Mouse (Mus musculus) adrenal gland, postnatal 14 days (tissue): ENCODE results near the gene Trappc3l. TPM values are rescaled to one million over a fixed set of nuclear protein-coding genes. Genes with fewer than 3 reads are reported as not detected.

Source experiments
- DNase-seq: peaks from one replicate; pipeline ENCODE4 v3.0.0; 2021; ENCODE audit warnings: mixed read lengths
- total RNA-seq: library from RNA; stranded (reverse); gene quantifications from 2 replicates; pipeline ENCODE4 v1.2.3, GENCODE M21; 2021

Gene Trappc3l
- total RNA-seq, 1 experiment from 2014 or later, result not detected

- no peak for DNase-seq
Measured at GRCm38 (mm10) chr10:34095147-34095546, 57.8 kb downstream of the Trappc3l start.

DNA sequence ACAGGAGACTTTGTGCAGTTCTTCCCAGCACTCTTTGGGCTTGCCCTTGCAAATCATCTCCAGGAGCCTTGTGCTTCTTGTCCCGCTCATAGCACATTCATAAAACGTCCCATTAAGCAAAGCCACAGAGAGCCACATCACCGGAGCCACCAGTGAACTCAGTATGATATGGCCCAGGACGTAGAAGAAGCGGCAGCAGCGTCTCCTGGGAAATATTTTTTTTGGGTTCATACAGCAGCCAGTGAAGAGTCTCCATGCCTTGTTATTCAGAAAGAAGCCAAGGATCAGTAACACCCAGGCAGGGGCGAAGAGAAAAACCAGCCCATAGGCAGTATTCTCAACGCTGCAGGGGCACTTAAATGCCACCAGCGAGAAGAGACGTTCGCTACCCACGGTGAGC is 58.6 kb downstream of the Trappc3l start:
- DNase-seq, result no peak

- DNase-seq, result peak; percentile 43
Measured at GRCm38 (mm10) chr10:34096418-34096883, 59.1 kb downstream of the Trappc3l start, which contains the start of gene Calhm5. Gene Calhm5, minus strand, starts transcription at chr10:34096519.

DNA sequence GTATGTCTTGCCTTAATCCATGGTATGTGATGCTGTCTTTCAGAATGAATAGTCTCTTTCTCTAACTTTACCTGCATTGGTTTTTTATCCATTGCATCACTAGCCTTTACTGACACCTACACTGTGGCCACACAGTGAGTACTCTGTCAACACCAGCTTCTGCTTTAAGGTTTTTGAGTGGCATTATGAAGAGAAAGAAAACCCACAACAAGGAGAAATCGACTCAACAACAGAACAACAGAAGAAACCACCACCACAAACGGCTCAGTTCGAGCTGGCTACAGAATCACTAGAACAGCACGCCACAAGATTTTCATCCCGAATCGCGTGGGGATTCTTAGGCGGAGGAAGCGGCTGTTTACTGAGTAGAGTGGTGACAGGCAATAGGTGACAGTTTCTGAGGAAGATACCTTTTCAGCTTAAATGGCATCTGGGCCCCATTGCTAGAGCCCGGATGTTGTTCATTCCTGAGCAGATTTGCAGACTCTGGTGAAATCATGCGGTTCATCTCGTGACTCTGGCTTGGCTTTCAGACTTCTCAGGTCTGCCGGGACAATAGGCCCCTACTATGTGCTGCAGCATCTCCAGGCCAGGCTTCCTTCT is 73.6 kb downstream of the Trappc3l start:
- no peak for DNase-seq

DNA sequence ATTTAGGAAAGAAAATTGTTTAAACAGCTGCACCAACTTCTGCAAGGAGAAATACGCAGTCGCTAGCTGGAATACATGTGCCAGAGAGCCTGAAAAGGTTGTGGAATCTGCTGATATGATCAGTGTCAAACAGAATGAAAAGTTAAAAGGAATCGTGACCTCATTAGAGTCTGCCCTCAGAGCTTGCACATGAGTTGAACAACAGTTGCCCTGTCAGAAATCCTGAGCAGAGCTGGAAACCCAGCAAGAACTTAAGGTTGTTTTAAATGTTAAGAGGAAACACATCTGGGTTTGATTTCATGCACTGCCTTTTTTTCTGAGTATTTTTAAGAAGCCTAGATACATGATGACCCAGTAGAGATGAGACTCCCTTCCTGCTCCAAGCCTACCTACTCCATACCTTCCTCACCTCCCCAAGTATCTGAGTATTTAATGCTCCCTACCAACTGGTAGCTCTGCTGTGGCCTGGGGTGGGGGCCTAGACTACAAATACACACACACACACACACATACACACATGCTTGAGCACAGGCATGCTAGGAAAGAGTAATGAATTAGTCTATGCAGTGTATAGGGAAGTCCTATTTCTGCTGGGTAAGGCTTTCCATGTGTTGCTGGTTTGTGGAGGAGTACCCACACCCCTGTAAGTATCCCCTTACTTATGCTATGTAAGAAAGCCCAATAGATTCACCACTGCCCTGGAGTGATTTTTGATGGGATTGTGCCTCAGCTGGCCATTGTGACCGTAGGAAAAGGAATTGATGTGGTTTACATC is 74.8 kb downstream of the Trappc3l start:
- DNase-seq, result no peak

- no peak for DNase-seq
Measured at GRCm38 (mm10) chr10:34117131-34117530, 79.7 kb downstream of the Trappc3l start.

DNA sequence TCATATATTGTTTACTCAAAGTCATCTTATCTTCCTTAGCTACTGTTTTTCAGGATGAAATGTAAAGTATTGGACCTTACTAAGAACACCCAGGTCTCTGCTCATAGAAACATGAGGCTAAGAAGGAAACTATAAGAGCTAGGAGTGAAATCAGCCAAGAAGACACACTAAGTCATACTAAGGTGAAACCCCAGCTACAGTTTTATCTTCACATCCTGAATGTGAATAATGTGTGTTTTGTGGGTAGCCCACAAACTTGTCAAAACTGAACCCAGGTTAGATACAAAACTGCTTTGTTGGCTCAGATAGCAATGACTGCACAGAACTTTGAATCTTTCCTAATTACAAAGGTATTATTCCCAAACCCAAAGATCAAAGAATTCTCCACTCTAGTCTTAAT is 80.4 kb downstream of the Trappc3l start:
- DNase-seq, result no peak

GRCm38 (mm10) chr10:34118421-34118820 is 81.0 kb downstream of the Trappc3l start:
- no peak for DNase-seq

GRCm38 (mm10) chr10:34127392-34128378 is 90.3 kb downstream of the Trappc3l start, which contains the start of gene Calhm6:
Gene Calhm6, minus strand, starts transcription at chr10:34127984.
- DNase-seq, result peak; percentile 73

DNA sequence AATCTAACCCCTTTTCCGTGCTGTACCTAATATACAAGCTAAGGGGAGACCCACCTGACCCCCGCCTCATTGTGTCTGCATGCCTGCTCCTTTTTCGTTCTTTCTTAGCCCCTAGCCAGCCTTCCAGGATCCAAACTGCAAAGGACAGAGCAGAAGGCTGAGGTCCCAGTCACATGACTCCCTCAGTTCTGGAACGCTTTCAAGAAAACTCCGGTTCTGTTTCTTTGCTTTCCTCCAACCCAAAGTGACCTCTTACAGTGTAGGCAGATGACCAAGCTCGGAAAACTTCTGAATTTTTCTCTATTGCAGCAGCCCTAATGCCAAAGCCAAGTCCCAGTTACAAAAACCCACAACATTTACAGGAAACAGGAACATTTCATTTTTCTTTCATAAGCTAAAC is 91.0 kb downstream of the Trappc3l start:
- DNase-seq, result peak; percentile 28

DNA sequence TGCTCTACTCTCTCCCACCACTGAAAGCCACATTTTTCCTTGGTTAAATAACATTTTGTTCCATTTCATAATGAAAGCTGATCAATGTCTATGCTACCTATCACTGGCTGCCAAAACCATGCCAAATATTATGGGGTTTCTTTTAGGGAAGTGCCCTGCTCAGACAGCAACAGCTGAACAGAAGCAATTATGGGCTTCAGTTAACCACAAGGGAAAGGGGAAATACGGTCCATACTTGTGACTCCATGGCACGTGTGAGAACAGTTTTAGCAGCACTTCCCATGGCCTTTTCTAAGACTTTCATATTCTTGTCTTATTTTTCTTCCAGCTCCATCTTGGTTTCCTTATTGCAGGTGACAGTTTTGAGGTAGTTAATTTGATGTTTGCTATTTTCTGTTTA is 94.0 kb downstream of the Trappc3l start:
- no peak for DNase-seq

DNA sequence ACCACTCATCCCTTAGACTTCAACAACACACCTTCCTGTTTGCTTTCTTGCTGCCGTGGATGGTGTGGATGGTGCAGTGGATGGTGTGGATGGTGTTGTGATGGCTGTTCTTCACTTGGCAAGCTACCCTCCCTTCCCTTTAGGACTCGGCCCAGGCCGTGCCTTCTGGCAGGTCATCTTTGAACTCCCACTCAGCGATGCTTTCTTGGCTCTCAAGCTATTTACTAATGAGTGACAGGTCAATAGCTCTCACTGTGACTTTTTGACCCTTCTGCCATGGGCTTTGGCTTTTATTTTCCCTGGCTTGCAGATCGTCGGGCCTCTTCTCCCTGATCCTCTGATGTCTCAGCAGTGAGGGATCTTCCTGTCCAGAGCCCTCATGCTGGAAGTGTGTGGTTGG is 99.0 kb downstream of the Trappc3l start:
- no peak for DNase-seq

DNA sequence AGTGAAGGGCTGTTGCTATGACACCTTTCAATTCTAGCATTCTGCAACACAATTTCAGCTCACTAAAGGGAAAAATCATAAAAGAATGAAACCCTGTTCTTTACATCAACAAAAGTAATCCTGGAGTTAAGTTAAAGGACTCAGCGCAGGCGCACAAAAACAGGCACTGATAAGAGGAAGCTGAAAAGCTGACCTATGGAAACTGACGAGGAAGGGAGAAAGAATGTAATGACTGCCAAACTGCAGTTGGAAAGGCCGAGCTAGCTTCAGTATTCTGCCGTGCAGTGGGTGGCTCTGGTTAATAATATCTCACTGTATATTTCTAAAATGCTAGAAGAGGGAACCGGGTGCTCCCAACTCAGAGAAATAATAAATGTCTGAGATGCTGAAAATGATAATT is 100.6 kb downstream of the Trappc3l start:
- DNase-seq, result no peak

- peak; percentile 34 for DNase-seq
Measured at GRCm38 (mm10) chr10:34139768-34140167, 102.4 kb downstream of the Trappc3l start.

DNA sequence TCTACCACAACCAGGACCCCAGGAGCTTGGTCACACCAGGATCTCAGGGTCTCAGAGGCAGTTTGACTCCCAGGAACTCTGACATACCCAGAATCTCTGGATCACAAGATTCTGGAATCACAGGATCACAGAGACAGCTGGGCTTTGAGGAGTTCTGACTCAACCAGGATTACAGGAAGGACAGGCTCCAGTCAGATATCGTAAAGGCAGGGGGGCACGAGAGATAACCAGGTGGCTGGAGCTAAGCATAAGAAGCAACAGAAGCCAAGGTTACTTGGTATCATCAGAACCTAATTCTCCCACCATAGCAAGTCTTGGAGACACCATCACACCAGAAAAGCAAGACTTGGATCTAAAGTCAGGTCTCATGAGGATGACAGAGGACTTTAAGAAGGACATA is 104.3 kb downstream of the Trappc3l start:
- DNase-seq, result no peak

- DNase-seq, result no peak
Measured at GRCm38 (mm10) chr10:34149772-34150171, 112.4 kb downstream of the Trappc3l start.

DNA sequence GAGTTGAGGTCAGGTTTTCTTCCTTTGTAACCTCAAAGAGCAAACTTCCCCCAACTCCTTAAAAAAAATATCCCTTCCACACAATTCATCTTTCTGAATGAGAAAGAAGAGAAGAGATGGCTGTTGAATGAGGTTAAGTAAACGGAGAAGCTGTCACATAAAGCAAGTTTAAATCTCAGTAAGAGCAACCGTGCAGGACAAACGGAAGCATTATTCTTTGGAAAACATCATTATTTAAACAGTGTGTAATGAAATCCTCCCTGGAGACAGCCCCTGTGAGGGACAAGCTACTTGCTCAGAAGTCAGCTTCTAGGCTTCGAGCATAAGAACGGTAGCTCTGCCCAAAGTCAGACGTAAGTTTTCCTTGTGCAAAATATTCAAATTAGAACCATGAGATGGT is 113.1 kb downstream of the Trappc3l start:
- no peak for DNase-seq

DNA sequence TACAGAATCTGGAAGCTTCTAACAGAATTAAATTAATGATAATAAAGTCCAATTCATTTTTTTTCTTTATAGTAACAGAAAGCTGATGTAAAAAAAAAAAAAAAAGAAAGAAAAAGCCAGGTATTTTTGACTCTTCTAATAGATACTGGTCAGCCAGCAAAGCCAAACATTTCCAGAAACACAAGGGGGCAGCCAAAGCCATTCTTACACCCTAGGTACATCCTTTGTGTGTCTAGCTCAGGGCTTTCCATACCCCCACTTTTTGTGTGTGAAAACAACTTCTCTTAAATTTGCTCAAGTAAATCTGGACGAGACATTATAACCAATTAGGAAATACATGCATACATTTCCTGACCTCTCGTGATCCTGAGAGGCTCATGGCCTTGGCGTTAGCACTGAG is 114.4 kb downstream of the Trappc3l start:
- no peak for DNase-seq

DNA sequence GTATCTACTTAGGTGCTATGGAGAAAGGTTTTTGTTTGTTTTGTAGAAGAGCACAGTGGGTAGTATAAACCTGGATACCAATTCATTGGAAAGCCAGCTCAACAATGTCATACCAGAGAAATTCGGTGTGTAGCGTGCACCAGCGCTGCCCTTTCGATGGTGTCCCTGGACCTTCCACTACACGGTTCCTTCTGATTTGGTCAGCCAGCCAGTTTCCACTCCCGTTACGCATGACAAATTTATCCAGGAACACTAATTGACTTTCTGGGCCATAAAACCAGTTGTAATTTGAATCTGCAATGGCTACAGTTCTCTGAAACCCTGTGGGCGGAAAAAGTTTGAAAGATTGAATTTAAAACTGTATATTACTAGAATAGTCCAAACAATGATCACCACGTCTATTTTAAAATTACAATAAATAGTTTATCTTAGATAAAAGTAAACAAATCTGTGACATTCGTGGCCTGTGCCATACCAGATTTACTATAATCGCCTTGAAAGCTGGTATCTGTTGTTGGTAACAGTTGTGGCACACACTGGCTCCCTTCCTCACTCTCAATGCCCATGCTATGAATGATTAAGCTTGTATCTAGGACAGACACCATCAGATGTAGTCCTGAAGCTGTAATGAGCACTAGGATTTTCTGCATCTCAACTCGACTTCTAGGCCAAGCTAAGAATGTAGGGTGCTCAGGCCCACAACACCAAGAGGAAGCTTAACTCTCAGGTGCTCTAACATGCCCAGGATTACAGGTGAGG is 118.6 kb downstream of the Trappc3l start:
- no peak for DNase-seq
